Mouse (Mus musculus) heart, embryonic 11.5 days (tissue): ENCODE measurements around the gene Gpr146. TPM values are rescaled to one million over a fixed set of nuclear protein-coding genes. Genes with fewer than 3 reads are reported as not detected.

ENCODE experiments used
- ATAC-seq: fragments of 200-750 bp; cut with Nextera tagmentation; replicated peaks from 2 replicates; pipeline ENCODE4 v1.8.0; 2017; ENCODE audit warnings: moderate library complexity; ENCODE audit not compliant: insufficient number of reproducible peaks, low FRiP score, low TSS enrichment
- H3K27ac ChIP-seq: fragments of 300-500 bp; sonication (generic); 2 replicates; pipeline ENCODE4 v1.5.1; 2014; ENCODE audit warnings: mild to moderate bottlenecking, low read depth, low read length
- H3K27me3 ChIP-seq: fragments of 300-500 bp; sonication (generic); 2 replicates; pipeline ENCODE4 v1.6.1; 2014; ENCODE audit warnings: mild to moderate bottlenecking, low read length, mixed read lengths; ENCODE audit not compliant: control insufficient read depth, insufficient read depth
- H3K36me3 ChIP-seq: fragments of 300-500 bp; sonication (generic); 2 replicates; pipeline ENCODE4 v1.6.1; 2014; ENCODE audit warnings: mild to moderate bottlenecking, low read length, moderate library complexity, mixed read lengths; ENCODE audit not compliant: control insufficient read depth, insufficient read depth
- H3K4me1 ChIP-seq: fragments of 300-500 bp; sonication (generic); 2 replicates; pipeline ENCODE4 v1.6.1; 2014; ENCODE audit warnings: low read length; ENCODE audit not compliant: control insufficient read depth, insufficient read depth
- H3K4me2 ChIP-seq: fragments of 300-500 bp; sonication (generic); 2 replicates; pipeline ENCODE4 v1.6.1; 2014; ENCODE audit warnings: mild to moderate bottlenecking, moderate library complexity
- H3K4me3 ChIP-seq: fragments of 300-500 bp; sonication (generic); 2 replicates; pipeline ENCODE4 v1.5.1; 2014; ENCODE audit warnings: low read depth, low read length
- H3K9ac ChIP-seq: fragments of 300-500 bp; sonication (generic); 2 replicates; pipeline ENCODE4 v1.6.1; 2014; ENCODE audit warnings: mild to moderate bottlenecking, low read depth, low read length, moderate library complexity
- H3K9me3 ChIP-seq: fragments of 300-500 bp; sonication (generic); replicated peaks from 2 replicates; pipeline ENCODE4 v1.6.1; 2016; ENCODE audit warnings: low read length; ENCODE audit not compliant: control insufficient read depth
- WGBS: fragments of 180-500 bp; shearing (Covaris S2); extraction: QIAGEN DNeasy Blood & Tissue Kit; methylation state at CpG from one replicate; pipeline ENCODE4 v1.1.7; 2014; ENCODE audit not compliant: insufficient replicate concordance; 5-methylcytosine and 5-hydroxymethylcytosine counted together
- polyA plus RNA-seq: library from polyadenylated mRNA; unstranded; fragments of >200 nt; fragmentation: Nextera tagmentation; extraction: Ambion mirVana; gene quantifications from 2 replicates; pipeline ENCODE4 v1.2.1, GENCODE M21; 2014

Gpr146 gene
- polyA plus RNA-seq, 1 experiment from 2014 or later: 7.5 TPM

GRCm38 (mm10) chr5:139395528-139395927 is 18.0 kb downstream of the Gpr146 start:
- H3K36me3 ChIP-seq: no peaks in the 10 kb centered on the region
- H3K27ac ChIP-seq: no peak overlapping the region
- no peak for ATAC-seq
- no peak overlapping the region for H3K4me2 ChIP-seq
- peaks cover 24% of the 10 kb centered on the region for H3K4me1 ChIP-seq
- WGBS: 90% methylated on average over 4 of the region's 4 CpGs
- no peaks in the 10 kb centered on the region for H3K9me3 ChIP-seq
- no peak overlapping the region for H3K9ac ChIP-seq
- no peak overlapping the region for H3K4me3 ChIP-seq
- H3K27me3 ChIP-seq: no peaks in the 10 kb centered on the region

- Histone ChIP-seq H3K9ac (no peak overlapping the region), H3K9me3 (no peaks in the 10 kb centered on the region), H3K36me3 (no peaks in the 10 kb centered on the region), H3K27ac (no peak overlapping the region), H3K4me2 (no peak overlapping the region), H3K4me3 (no peak overlapping the region), H3K4me1 (peaks cover 15% of the 10 kb centered on the region), H3K27me3 (no peaks in the 10 kb centered on the region)
- WGBS: 81% methylated on average over 4 of the region's 4 CpGs
- ATAC-seq: no peak
These were observed 19.9 kb downstream of the Gpr146 start for GRCm38 (mm10) chr5:139397359-139397916.

GRCm38 (mm10) chr5:139397959-139398753 is 20.7 kb downstream of the Gpr146 start:
- H3K36me3 ChIP-seq: no peaks in the 10 kb centered on the region
- ATAC-seq: peak; percentile 39; the same call in 1 of the 2 replicates
- H3K9me3 ChIP-seq: no peaks in the 10 kb centered on the region
- no peaks in the 10 kb centered on the region for H3K27me3 ChIP-seq
- 20% methylated on average over 5 of the region's 5 CpGs for WGBS
- H3K9ac ChIP-seq: no peak overlapping the region
- H3K4me1 ChIP-seq: peaks cover 15% of the 10 kb centered on the region
- no peak overlapping the region for H3K27ac ChIP-seq
- no peak overlapping the region for H3K4me3 ChIP-seq
- H3K4me2 ChIP-seq: no peak overlapping the region

GRCm38 (mm10) chr5:139398786-139399185 is 21.3 kb downstream of the Gpr146 start:
- H3K36me3 ChIP-seq: no peaks in the 10 kb centered on the region
- peaks cover 15% of the 10 kb centered on the region for H3K4me1 ChIP-seq
- H3K27me3 ChIP-seq: no peaks in the 10 kb centered on the region
- no peak overlapping the region for H3K27ac ChIP-seq
- no peak overlapping the region for H3K4me3 ChIP-seq
- H3K9me3 ChIP-seq: no peaks in the 10 kb centered on the region
- no peak for ATAC-seq
- no peak overlapping the region for H3K9ac ChIP-seq
- H3K4me2 ChIP-seq: no peak overlapping the region
- 72% methylated on average over 5 of the region's 5 CpGs for WGBS

- H3K4me1 ChIP-seq: peaks cover 20% of the 10 kb centered on the region
- no peak overlapping the region for H3K4me2 ChIP-seq
- no peak overlapping the region for H3K4me3 ChIP-seq
- no peak overlapping the region for H3K9ac ChIP-seq
- WGBS: 79% methylated on average over 14 of the region's 14 CpGs
- H3K27ac ChIP-seq: no peak overlapping the region
- ATAC-seq: no peak
- no peaks in the 10 kb centered on the region for H3K9me3 ChIP-seq
- H3K36me3 ChIP-seq: no peaks in the 10 kb centered on the region
- H3K27me3 ChIP-seq: no peaks in the 10 kb centered on the region
These were observed 22.5 kb downstream of the Gpr146 start for GRCm38 (mm10) chr5:139399991-139400390.

- Histone ChIP-seq H3K4me3 (no peak overlapping the region), H3K27me3 (no peaks in the 10 kb centered on the region), H3K27ac (no peak overlapping the region), H3K4me2 (no peak overlapping the region), H3K9me3 (no peaks in the 10 kb centered on the region), H3K9ac (no peak overlapping the region), H3K4me1 (peaks cover 27% of the 10 kb centered on the region), H3K36me3 (no peaks in the 10 kb centered on the region)
- ATAC-seq: no peak
- WGBS: 88% methylated on average over 2 of the region's 2 CpGs
These were observed 24.6 kb downstream of the Gpr146 start for GRCm38 (mm10) chr5:139402106-139402505.

GRCm38 (mm10) chr5:139403692-139404260 is 26.3 kb downstream of the Gpr146 start:
- H3K36me3 ChIP-seq: no peaks in the 10 kb centered on the region
- ATAC-seq: no peak
- no peak overlapping the region for H3K4me2 ChIP-seq
- H3K27ac ChIP-seq: no peak overlapping the region
- no peak overlapping the region for H3K4me3 ChIP-seq
- H3K27me3 ChIP-seq: no peaks in the 10 kb centered on the region
- H3K4me1 ChIP-seq: peaks cover 14% of the 10 kb centered on the region
- no peak overlapping the region for H3K9ac ChIP-seq
- no peaks in the 10 kb centered on the region for H3K9me3 ChIP-seq
- 85% methylated on average over 8 of the region's 8 CpGs for WGBS

- 61% methylated on average over 6 of the region's 6 CpGs for WGBS
- no peak for ATAC-seq
- H3K9me3 ChIP-seq: no peaks in the 10 kb centered on the region
- H3K9ac ChIP-seq: no peak within 1 kb of the TSS
- H3K4me1 ChIP-seq: peaks cover 23% of the 10 kb centered on the region
- peaks cover 4% of the 10 kb centered on the region for H3K27me3 ChIP-seq
- H3K4me2 ChIP-seq: no peak within 1 kb of the TSS
- no peaks in the 10 kb centered on the region for H3K36me3 ChIP-seq
- H3K4me3 ChIP-seq: no peak within 1 kb of the TSS
- peak within 1 kb of the TSS; percentile 29; the same call in 1 of the 2 replicates for H3K27ac ChIP-seq
These were observed 27.4 kb downstream of the Gpr146 start, which contains the start of gene C130050O18Rik for GRCm38 (mm10) chr5:139404801-139405401. Gene C130050O18Rik, plus strand, starts transcription at chr5:139405280.
